Mouse (Mus musculus) 3134 (cell line): ENCODE data around the gene Sntn.

Experiments used
- DNase-seq: peaks from one replicate; pipeline ENCODE4 v3.0.0-alpha.2; 2011; ENCODE audit warnings: low spot score; ENCODE audit not compliant: insufficient read length; ENCODE audit errors: extremely low read depth

Sntn gene

DNA sequence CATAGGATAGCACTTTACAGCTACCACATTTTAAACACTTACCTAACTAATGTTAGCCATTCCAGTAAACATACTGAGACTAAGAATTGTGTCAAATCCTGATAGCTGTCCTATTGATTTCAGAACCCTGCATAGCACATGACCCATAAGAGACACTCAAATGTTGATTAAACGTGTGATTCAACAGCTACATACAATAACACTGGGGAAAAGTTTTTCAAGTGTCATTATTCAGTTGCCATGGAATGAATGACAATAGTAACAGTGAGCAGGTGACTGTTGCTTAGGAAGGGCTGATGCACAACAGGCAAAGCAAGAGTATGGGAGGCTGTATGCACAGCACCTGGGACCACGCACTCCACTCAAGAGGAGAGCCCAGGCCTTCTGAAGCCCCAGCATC is at the start of gene Sntn:
Gene Sntn (plus strand): TSS at position 301 of the 400 bp plus-strand sequence.
- no peak for DNase-seq

DNA sequence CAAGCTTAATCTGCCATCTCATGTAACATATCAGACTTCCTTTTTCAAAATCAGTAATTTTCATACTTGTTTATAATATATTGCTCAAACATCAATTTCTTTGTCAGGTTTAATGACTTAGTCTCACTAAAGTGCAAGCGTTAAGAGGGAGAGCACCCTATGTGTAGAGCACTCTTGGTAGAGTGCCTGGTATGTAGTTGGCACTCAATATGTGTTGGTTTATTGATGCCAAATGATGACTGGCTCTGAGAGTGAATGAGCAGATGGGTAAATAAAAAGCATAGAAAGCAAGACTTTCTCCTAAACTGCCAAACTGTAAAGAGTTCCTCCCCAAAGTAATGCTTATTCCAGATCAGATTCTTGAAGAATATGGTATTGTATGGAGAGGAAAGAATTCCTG is 20.8 kb upstream of the Sntn start:
- no peak for DNase-seq

DNA sequence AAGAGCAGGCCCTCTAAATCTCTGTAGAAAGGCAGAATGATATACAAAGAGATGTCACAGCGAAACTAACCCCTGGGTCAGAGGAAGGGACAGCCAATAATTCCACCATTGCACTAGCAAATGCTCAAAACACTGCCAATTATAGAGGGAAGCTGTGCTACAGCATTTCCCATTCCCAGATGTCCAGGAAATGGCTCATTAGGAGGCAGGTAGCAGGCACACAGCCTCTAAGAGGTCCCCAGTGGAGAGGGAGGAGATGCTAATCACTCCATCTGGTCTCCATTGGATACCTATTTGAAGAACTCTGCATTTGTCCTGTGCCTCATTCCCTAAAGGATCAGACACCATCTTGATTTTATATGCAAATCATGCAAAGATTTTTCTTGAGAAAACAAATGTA is 19.6 kb upstream of the Sntn start:
- DNase-seq: no peak

DNA sequence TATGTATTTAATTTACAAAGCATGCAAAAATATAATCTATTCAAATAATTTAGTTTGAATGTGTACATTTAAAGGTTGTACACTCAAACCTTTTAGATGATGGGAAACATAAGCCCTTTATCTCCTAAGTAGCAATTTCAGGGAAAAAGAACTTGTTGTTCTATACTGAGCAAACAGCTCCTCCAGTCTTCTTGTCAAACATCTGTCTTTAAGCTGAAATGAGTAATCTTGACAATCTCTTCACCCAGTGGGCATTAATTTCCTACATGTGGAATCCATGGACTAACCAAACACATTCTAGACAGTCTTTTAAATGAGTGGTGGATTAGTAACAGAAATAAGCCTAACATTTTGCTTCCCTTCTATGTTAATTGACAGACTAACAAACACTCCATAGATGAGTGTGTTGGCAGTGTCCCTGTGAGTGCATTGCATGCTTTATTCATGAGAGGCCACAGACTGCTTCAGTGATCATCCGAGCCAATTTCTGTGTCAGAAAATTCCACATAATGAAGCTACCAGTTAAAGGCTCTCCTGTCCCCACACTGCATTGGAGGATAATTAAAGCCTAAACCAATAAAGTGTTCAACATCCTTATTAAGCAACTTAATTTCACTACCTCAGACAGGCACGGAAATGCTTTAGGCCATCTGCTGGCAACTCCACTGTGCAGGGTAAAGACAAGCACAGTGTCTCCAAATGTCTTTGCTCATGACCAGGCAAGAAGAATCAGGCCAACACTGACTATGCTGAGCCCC is 19.0 kb upstream of the Sntn start:
- DNase-seq: no peak

DNA sequence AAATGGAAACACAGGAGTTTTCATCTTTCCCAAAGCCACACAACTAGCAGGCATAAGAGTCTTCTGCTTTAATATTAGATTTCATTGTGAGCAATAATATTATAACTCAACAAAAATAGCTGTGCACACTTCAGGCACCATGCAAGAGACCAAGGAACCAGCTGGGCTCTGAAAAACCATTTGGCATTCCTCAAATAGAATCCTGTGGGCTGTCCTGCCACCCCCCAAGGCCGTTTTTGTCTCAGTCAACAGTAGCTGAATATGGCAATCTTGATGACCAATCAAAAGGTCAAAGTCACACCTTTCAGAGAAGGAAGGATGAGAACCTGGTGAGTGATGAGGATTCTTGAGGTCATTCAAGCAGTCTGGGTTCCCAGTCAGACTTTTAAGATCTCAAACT is 16.0 kb downstream of the Sntn start:
- no peak for DNase-seq

DNA sequence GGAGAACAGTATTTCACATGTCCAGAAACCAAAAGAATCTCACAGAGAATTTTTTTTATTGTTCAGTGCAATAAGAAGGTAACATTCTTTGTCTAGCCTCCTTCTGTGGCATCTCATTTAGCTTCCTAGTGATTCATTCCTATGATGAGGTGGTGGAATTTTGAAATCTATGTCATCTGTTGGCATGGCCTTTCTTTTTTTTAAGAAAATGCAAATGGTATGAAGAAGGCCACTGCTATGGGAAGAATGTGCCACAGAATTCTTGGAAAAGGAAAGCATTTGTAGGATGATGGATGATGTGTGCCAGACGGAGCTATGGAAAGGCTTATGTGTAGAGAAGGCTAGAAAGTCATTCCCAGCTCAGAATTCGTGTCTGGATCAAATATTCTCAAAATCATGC is 19.8 kb downstream of the Sntn start:
- DNase-seq: peak; percentile 65

DNA sequence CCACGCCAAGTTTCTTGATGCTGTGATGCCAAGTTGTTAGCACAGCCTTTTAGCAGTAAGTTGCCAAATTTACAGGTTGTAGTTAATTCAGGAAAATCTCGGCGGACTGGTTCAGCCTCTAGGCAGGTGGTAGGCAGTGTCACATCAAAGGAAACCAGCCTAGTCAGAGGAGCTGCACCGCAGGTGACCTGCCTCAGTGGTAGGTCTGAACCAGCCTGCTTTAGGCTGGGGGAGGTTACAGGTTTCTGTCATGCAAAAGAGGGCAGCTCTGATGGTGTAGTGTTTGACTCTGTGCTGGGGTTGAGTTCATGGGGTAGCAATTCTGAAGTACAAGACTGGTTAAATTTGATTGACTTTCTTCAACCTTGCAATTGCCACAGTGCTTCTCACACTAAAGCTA is 61.6 kb downstream of the Sntn start:
- no peak for DNase-seq
